Mouse (Mus musculus): ENCODE results near the gene Adcy5.

Gene Adcy5

GRCm38 (mm10) chr16:35271572-35271971, 116.9 kb downstream of the Adcy5 start:
- no peak for DNase-seq

DNA sequence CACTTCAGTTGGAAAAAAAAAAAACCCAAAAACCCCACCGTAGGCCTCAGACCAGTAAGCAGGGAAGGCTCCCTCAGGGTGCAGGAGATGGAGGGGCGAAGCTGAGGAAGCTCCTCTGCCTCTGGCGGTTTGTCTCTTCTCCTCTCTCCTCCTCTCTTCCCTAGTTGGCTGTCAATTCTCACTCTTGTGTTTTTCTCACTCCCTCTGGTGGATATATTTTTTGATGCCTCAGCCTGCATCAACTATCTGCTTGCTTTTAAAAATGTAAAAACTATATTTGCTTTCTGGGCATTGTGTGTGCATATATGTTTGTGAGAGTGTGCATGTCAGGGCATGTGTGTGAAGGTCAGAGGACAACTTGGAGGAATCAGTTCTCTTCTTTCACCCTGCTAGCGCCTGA, 117.7 kb downstream of the Adcy5 start:
- DNase-seq, result no peak

- peak; percentile 53 to 72 for DNase-seq
Measured at GRCm38 (mm10) chr16:35278166-35278565, 123.5 kb downstream of the Adcy5 start.

GRCm38 (mm10) chr16:35282456-35282855, 127.8 kb downstream of the Adcy5 start:
- no peak for DNase-seq

DNA sequence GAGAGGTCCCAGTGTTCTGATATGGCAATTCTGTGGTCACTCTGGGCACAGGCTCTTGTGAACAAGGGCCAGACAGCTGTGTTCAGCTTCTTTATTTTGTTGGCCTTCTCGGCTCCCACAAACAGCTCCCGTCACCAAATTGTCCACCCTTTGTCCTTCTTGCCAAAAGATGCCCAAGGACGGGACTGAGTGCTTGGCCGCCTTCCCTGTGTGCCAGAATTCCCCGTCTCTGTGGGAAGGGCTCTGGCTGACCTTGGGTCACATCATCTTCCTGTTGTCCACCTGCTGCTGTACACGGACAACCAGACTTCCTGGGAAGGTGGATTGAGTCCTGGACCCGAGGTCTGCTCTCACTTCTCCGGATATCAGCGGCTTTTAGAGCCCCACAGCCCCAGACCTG, 131.1 kb downstream of the Adcy5 start:
- no peak for DNase-seq

- DNase-seq, result peak; percentile 54 to 63
Measured at GRCm38 (mm10) chr16:35287244-35287643, 132.6 kb downstream of the Adcy5 start.

DNA sequence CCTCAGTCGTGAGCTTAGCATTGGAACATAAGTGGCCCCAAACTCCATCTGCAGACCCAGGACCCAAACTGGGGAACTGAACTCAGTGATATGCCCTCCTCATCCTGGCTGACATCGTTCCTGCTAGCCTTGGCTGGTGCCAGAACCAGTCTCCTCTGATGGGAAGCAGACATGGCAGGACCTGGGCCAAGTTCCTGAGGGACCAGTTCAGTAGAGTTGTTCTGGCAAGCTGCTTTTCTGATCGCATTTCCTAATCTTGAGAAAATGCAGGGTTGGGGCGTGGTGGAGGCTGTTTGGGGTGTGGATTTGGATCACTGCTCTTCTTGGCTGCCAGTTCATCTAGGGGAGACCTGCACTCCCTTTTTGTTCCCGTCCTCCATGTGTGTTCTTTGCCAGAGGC, 143.1 kb downstream of the Adcy5 start:
- peak; percentile 36 to 44 for DNase-seq

- no peak for DNase-seq
Measured at GRCm38 (mm10) chr16:35300156-35300555, 145.5 kb downstream of the Adcy5 start.

DNA sequence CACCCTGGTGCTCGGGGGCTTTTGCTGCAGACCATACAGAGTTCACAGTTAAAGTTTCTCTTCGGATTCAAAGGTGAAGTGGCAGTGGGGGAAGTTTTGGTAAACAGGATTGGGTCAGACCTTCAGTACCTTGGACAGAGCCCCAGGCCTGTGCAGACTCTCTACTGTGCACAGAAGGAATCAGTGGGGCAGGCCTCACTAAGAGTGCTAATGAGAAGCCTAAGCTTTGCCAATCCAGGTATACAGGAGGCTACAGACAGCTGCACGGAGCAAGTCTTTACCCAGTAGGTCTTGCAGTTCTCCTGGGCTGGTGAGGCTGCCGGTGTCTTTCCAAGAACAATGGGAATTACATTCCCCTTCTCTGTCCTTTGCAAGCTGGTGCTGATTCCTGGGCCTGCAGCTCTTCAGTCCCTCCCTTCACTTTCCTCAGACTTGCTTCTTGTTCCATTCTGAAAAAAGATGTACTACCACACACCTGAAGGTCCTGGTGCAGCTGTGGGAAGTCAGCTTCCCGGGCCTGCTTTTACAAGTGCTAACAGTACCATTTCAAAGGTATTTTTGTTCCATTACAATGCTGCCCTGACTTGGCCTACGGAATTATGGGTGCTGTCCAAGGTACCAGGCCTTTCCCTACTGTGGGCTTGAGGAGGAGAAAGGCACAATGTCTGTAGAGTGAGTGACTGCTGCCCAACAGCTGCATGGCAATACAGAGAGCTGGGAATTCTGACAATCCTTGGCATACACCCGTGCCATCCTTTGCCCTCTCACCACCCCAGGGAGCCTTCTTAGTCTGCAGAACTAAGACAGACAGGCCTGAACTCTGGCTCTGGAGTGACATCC, 148.0 kb downstream of the Adcy5 start:
- DNase-seq, result no peak

- DNase-seq, result no peak
Measured at GRCm38 (mm10) chr16:35303721-35304120, 149.0 kb downstream of the Adcy5 start.

- no peak for DNase-seq
Measured at GRCm38 (mm10) chr16:35304416-35304815, 149.7 kb downstream of the Adcy5 start.

GRCm38 (mm10) chr16:35305226-35305625, 150.5 kb downstream of the Adcy5 start:
- DNase-seq, result no peak

GRCm38 (mm10) chr16:35306631-35307030, 152.0 kb downstream of the Adcy5 start:
- DNase-seq, result no peak

GRCm38 (mm10) chr16:35307331-35307730, 152.7 kb downstream of the Adcy5 start:
- peak in 1 of 2 experiments; percentile 1 for DNase-seq

- DNase-seq, result no peak
Measured at GRCm38 (mm10) chr16:35308016-35308415, 153.3 kb downstream of the Adcy5 start.

- DNase-seq, result no peak
Measured at GRCm38 (mm10) chr16:35308486-35309143, 153.9 kb downstream of the Adcy5 start.

DNA sequence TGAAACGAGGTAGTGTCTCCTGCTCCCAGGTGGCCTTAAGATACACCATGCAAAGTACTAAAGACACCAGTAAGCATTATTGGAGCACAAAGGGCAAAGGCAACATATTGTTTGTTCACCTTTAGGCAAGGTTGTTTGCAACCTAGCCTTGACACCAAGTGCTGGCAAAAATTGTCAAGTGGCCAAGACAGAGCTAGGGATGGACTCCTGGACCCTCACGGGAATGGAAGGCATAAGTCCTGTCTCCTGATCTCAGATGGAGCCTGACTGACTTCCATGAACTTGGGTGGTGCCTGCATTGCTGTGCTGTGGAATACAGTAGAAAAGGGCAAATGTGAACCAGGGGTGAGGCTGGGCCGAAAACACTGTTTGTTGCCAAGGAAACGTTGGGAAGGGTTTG, 155.0 kb downstream of the Adcy5 start:
- no peak for DNase-seq

DNA sequence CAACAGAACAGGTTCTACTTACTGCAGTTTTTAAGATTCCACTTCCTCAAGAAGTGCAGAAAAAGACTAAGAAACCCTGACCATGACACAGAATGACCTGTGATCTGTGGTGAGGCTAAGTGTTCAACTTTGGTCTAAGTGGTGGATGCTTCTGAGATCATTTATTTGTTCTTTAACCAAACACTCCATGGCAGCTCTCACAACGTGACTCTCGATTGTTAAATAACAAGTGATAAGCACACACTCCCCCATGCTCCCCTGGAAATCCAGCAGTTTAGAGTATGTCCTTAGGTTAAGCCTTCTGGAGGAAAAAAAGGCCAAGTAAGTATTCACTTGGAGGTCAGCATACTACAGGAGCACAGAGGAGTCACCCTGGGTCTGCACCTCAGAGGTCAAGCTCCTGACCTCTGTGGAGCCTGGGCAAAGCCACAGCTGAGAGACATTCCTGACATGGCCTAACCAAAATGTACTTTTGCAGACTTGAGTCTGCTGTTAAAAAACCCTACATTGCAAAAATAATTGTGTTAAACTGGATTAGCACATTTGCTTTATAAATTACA, 156.0 kb downstream of the Adcy5 start:
- no peak for DNase-seq

DNA sequence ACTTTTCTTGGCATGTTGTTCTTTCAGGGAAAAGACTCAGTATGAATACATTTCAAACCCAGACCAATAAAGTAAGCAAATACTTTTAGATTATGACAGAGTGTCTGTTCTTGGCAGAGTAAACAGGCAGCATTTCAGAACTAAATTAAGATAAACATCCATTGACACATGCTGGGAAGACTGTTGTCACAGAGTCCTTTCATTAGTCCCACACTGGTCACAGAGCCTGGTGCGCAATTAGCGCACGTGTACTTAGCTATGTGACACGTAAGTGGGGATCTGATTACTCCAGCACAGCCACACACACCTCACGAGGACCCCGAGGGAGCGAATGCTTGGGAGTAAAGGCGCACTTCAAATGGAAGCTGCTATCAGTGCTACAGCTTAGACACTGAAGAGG, 156.9 kb downstream of the Adcy5 start:
- no peak for DNase-seq

- no peak for DNase-seq
Measured at GRCm38 (mm10) chr16:35315496-35315895, 160.8 kb downstream of the Adcy5 start.

GRCm38 (mm10) chr16:35316856-35317264, 162.2 kb downstream of the Adcy5 start:
- DNase-seq, result no peak

GRCm38 (mm10) chr16:35317460-35317859, 162.8 kb downstream of the Adcy5 start:
- no peak for DNase-seq

DNA sequence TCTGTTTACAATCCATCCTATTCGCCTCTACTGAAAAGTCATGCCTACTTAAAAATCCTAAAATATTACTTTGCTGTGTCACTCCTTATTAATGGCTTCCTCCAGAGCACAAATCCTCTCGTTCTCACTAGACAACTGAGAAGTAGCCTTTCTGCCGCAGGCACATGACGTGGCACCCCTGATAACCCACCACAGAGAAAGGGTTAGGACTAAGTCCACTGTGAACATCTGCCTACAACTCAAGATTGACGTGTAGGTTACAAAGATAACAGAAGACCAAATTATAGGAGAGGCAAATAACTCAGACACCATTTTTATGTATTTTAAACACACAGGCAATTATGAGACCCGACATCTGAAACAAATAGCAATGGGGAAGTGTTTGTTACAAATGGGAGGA, 163.7 kb downstream of the Adcy5 start:
- DNase-seq, result no peak

GRCm38 (mm10) chr16:35319335-35319734, 164.7 kb downstream of the Adcy5 start:
- peak; percentile 35 to 63 for DNase-seq

Data from cerebellum, postnatal 10 days (tissue).